Mouse (Mus musculus) CH12.LX (cell line): ENCODE results near the gene Gba2. TPM values are rescaled to one million over a fixed set of nuclear protein-coding genes. Genes with fewer than 3 reads are reported as not detected.

ENCODE experiments used
- DNase-seq: peaks from one replicate; pipeline ENCODE4 v3.0.0-alpha.2; 2013; ENCODE audit errors: extremely low read depth
- H3K27ac ChIP-seq: 2 replicates; pipeline ENCODE4 v1.5.1; 2012; ENCODE audit warnings: low read depth, mild to moderate bottlenecking, control low read depth, moderate library complexity; ENCODE audit not compliant: insufficient read depth
- H3K27me3 ChIP-seq: replicated peaks from 2 replicates; pipeline ENCODE3; 2012; ENCODE audit warnings: inconsistent platforms
- H3K36me3 ChIP-seq, 2 experiments: replicated peaks in 1 of 2; 2 replicates each; pipeline versions ENCODE3 to v1.6.1; 2012; ENCODE audit warnings: inconsistent platforms in 1 of 2, low read length in 1 of 2, mild to moderate bottlenecking in 1 of 2, mixed read lengths in 1 of 2, moderate library complexity in 1 of 2; ENCODE audit not compliant: control insufficient read depth in 1 of 2, insufficient read depth in 1 of 2
- H3K4me1 ChIP-seq, 2 experiments: 2 replicates each; pipeline ENCODE4 v1.6.1; 2012; ENCODE audit warnings: inconsistent platforms in 1 of 2, moderate library complexity in 1 of 2; ENCODE audit not compliant: insufficient read depth in 2 of 2, control insufficient read depth in 1 of 2
- H3K4me2 ChIP-seq: 2 replicates; pipeline ENCODE4 v1.6.1; 2012; ENCODE audit warnings: low read depth, mild to moderate bottlenecking, control low read depth; ENCODE audit not compliant: poor library complexity, insufficient read depth, severe bottlenecking
- H3K4me3 ChIP-seq, 3 experiments: fragments of 150-350 bp in 1 of 3; sonication (generic) in 1 of 3; replicated peaks in 1 of 3; 2 replicates each; pipeline versions ENCODE3 to v1.5.1; 2011 to 2012; ENCODE audit warnings: low read depth in 2 of 3, low read length in 2 of 3, mild to moderate bottlenecking in 2 of 3, moderate library complexity in 2 of 3, control low read depth in 1 of 3, improper control_type of control experiment in 1 of 3, inconsistent platforms in 1 of 3, mixed read lengths in 1 of 3; ENCODE audit not compliant: poor library complexity in 1 of 3
- H3K79me2 ChIP-seq: replicated peaks from 2 replicates; pipeline ENCODE4 v1.6.1; 2012; ENCODE audit warnings: mild to moderate bottlenecking, moderate library complexity; ENCODE audit not compliant: control insufficient read depth, poor library complexity, insufficient read depth, severe bottlenecking; ENCODE audit errors: extremely low read depth
- H3K9ac ChIP-seq: 2 replicates; pipeline ENCODE4 v1.6.1; 2012; ENCODE audit warnings: low read depth, mild to moderate bottlenecking, control low read depth, moderate library complexity; ENCODE audit not compliant: insufficient read depth
- H3K9me3 ChIP-seq: replicated peaks from 2 replicates; pipeline ENCODE3; 2012; ENCODE audit warnings: low read length, inconsistent platforms, mixed read lengths
- BHLHE40 ChIP-seq: IDR thresholded peaks from 2 replicates; pipeline ENCODE4 v1.6.1; 2011; ENCODE audit warnings: mild to moderate bottlenecking, low read depth, low read length, improper control_type of control experiment
- CHD1 ChIP-seq: IDR thresholded peaks from 2 replicates; pipeline ENCODE4 v1.6.1; 2012; ENCODE audit warnings: low read depth, low read length, improper control_type of control experiment, inconsistent platforms
- CTCF ChIP-seq, 2 experiments: IDR thresholded peaks in 1 of 2; conservative IDR thresholded peaks in 1 of 2; 2 replicates each; pipeline ENCODE4 v1.5.1; 2011 to 2012; ENCODE audit warnings: low read depth in 2 of 2, low read length in 2 of 2, improper control_type of control experiment in 1 of 2, inconsistent platforms in 1 of 2, mild to moderate bottlenecking in 1 of 2, moderate library complexity in 1 of 2
- ELF1 ChIP-seq: IDR thresholded peaks from 2 replicates; pipeline ENCODE4 v1.6.1; 2014; ENCODE audit warnings: low read depth, mild to moderate bottlenecking, inconsistent platforms, low read length, improper control_type of control experiment
- GABPA ChIP-seq: IDR thresholded peaks from 2 replicates; pipeline ENCODE4 v1.6.1; 2012; ENCODE audit warnings: low read depth, low read length, improper control_type of control experiment, inconsistent platforms; ENCODE audit not compliant: insufficient replicate concordance
- HCFC1 ChIP-seq: IDR thresholded peaks from 2 replicates; pipeline ENCODE4 v1.6.1; 2012; ENCODE audit warnings: low read depth, mild to moderate bottlenecking, inconsistent platforms, low read length, improper control_type of control experiment
- JUN ChIP-seq: IDR thresholded peaks from 2 replicates; pipeline ENCODE4 v1.6.1; 2011; ENCODE audit warnings: low read depth, mild to moderate bottlenecking, low read length, improper control_type of control experiment, moderate library complexity; ENCODE audit not compliant: insufficient read depth
- JUND ChIP-seq: conservative IDR thresholded peaks from 2 replicates; pipeline ENCODE4 v1.6.1; 2011; ENCODE audit warnings: low read depth, low read length, improper control_type of control experiment
- KAT2A ChIP-seq: IDR thresholded peaks from 2 replicates; pipeline ENCODE4 v1.6.1; 2012; ENCODE audit warnings: low read length, improper control_type of control experiment, inconsistent platforms; ENCODE audit not compliant: insufficient replicate concordance
- MAFK ChIP-seq: IDR thresholded peaks from 2 replicates; pipeline ENCODE4 v1.6.1; 2011; ENCODE audit warnings: low read length, improper control_type of control experiment; ENCODE audit not compliant: insufficient replicate concordance
- MAX ChIP-seq: IDR thresholded peaks from 2 replicates; pipeline ENCODE4 v1.6.1; 2011; ENCODE audit warnings: low read length, improper control_type of control experiment
- MAZ ChIP-seq: IDR thresholded peaks from 2 replicates; pipeline ENCODE4 v1.6.1; 2012; ENCODE audit warnings: low read depth, mild to moderate bottlenecking, inconsistent platforms, low read length, improper control_type of control experiment, moderate library complexity
- MEF2A ChIP-seq: IDR thresholded peaks from 2 replicates; pipeline ENCODE4 v1.6.1; 2014; ENCODE audit warnings: low read depth, mild to moderate bottlenecking, inconsistent platforms, low read length, improper control_type of control experiment, borderline replicate concordance
- MXI1 ChIP-seq: IDR thresholded peaks from 2 replicates; pipeline ENCODE4 v1.6.1; 2011; ENCODE audit warnings: mild to moderate bottlenecking, low read depth, low read length, improper control_type of control experiment
- MYC ChIP-seq: IDR thresholded peaks from 2 replicates; pipeline ENCODE4 v1.6.1; 2011; ENCODE audit warnings: low read depth, mild to moderate bottlenecking, improper control_type of control experiment, low read length
- NELFE ChIP-seq: IDR thresholded peaks from 2 replicates; pipeline ENCODE4 v1.6.1; 2011; ENCODE audit warnings: low read depth, low read length, improper control_type of control experiment
- PAX5 ChIP-seq: IDR thresholded peaks from 2 replicates; pipeline ENCODE4 v1.6.1; 2012; ENCODE audit warnings: low read length, inconsistent platforms, mixed read lengths
- POLR2A ChIP-seq: IDR thresholded peaks from 2 replicates; pipeline ENCODE4 v1.6.1; 2011; ENCODE audit warnings: low read depth, mild to moderate bottlenecking, improper control_type of control experiment, low read length
- RAD21 ChIP-seq: IDR thresholded peaks from 2 replicates; pipeline ENCODE4 v1.6.1; 2011; ENCODE audit warnings: low read depth, mild to moderate bottlenecking, low read length, improper control_type of control experiment, moderate library complexity
- RCOR1 ChIP-seq: conservative IDR thresholded peaks from 2 replicates; pipeline ENCODE4 v1.6.1; 2012; ENCODE audit warnings: low read depth, mild to moderate bottlenecking, inconsistent platforms, low read length, improper control_type of control experiment
- SMC3 ChIP-seq: IDR thresholded peaks from 2 replicates; pipeline ENCODE4 v1.6.1; 2011; ENCODE audit warnings: low read depth, low read length, improper control_type of control experiment
- TBP ChIP-seq: conservative IDR thresholded peaks from 2 replicates; pipeline ENCODE4 v1.6.1; 2011; ENCODE audit warnings: low read depth, low read length, improper control_type of control experiment
- TCF12 ChIP-seq: IDR thresholded peaks from 2 replicates; pipeline ENCODE4 v1.6.1; 2014; ENCODE audit warnings: low read depth, mild to moderate bottlenecking, inconsistent platforms, low read length, improper control_type of control experiment
- USF1 ChIP-seq: IDR thresholded peaks from 2 replicates; pipeline ENCODE4 v1.6.1; 2014; ENCODE audit warnings: low read depth, mild to moderate bottlenecking, inconsistent platforms, low read length, improper control_type of control experiment
- USF2 ChIP-seq: conservative IDR thresholded peaks from 2 replicates; pipeline ENCODE4 v1.6.1; 2011; ENCODE audit warnings: low read depth, low read length, improper control_type of control experiment
- ZMIZ1 ChIP-seq: IDR thresholded peaks from 2 replicates; pipeline ENCODE4 v1.6.1; 2012; ENCODE audit warnings: low read depth, mild to moderate bottlenecking, inconsistent platforms, low read length, improper control_type of control experiment
- ZNF384 ChIP-seq: IDR thresholded peaks from 2 replicates; pipeline ENCODE4 v1.6.1; 2012; ENCODE audit warnings: low read depth, low read length, improper control_type of control experiment, inconsistent platforms
- dilution Hi-C: fragments of 300-500 bp; cut with MboI; formaldehyde crosslinking; loops from 2 replicates; pipeline ENCODE4 v1.14.3; 2020; ENCODE audit warnings: low sequenced_read_pairs; ENCODE audit not compliant: extremely low pct_unique_long_range_greater_than_20kb, extremely low pct_ligation_motif_present
- in situ Hi-C: fragments of 300-500 bp; cut with MboI; formaldehyde crosslinking; loops from 3 replicates; pipeline ENCODE4 v1.14.3; 2019; ENCODE audit warnings: low sequenced_read_pairs, low pct_ligation_motif_present, low pct_unique_long_range_greater_than_20kb, mixed read lengths
- polyA plus RNA-seq: library from polyadenylated mRNA; unstranded; fragments of >175 nt; gene quantifications from 2 replicates; pipeline ENCODE4 v1.2.1, GENCODE M21; 2012; ENCODE audit warnings: low read depth; ENCODE audit not compliant: insufficient read length
- total RNA-seq, 2 experiments: library from RNA; depleted of rRNA; stranded (reverse); fragments of 300-350 nt in 1 of 2; fragments of >200 nt in 1 of 2; gene quantifications; 2 replicates each; pipeline ENCODE4 v1.2.3; 2012 to 2014

Gba2 gene
- total and polyA plus RNA-seq, 3 experiments: 3.2 to 11.2 (median 4.1) TPM

DNA sequence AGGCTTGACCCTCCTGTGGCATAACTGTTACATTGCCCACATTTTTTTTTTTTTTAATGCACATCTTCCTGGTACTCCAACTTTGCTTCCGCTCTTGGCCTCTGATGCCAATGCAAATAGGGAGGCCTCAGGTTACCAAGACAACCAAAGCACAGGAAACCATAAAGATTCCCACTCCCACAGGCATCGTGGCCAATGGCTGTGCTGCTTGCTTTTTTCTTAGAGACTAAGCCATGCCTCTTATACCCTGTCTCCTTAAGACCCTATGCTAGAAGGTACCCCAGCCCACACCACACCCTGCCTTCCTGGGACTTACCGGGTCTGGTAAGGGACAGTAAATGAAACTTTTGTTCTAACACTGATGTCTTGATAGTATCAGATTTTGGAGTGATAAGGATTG is 14.8 kb upstream of the Gba2 start:
- no peaks in the 10 kb centered on the region for H3K9me3 ChIP-seq

DNA sequence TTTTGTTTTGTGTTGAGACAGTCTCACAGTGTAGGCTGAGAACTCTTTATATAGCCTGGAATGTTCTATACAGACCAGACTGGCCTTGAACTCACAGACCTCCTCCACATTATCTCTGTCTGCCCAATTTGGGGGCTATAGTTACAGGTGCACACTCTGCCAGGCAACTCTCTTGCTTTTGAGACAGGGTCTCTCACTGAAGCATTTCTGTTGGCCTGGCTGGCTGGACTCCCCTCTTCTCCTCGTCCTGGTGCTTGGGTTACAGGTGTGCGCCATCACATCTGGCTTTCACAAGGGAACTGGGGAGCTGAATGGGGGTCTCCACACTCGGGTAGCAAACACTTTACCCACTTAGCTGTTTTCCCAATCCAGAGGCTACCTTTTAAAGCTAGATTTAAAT is 13.3 kb upstream of the Gba2 start:
- no peak overlapping the region for H3K4me3 ChIP-seq
- H3K36me3 ChIP-seq: peaks cover 0 to 5% of the 10 kb centered on the region in 2 experiments
- TF ChIP-seq HCFC1: no peak
- no peak for TF ChIP-seq ELF1
- TF ChIP-seq USF1: no peak
- TF ChIP-seq POLR2A: no peak
- no peak for TF ChIP-seq CTCF (conservative IDR thresholded peaks at IDR 0.05 in 1 of 2, IDR thresholded peaks at IDR 0.05 in 1 of 2; ENCODE audit: low read depth in 2 of 2, low read length in 2 of 2)
- TF ChIP-seq KAT2A: no peak
- no peak for TF ChIP-seq NELFE
- TF ChIP-seq PAX5: no peak
- no peak for TF ChIP-seq MAX
- TF ChIP-seq RCOR1: no peak
- TF ChIP-seq SMC3: no peak
- TF ChIP-seq CHD1: no peak
- TF ChIP-seq MAZ: no peak
- TF ChIP-seq, all 38 proteins: peak for 0
- in situ Hi-C loops: no loop called here
- no peak for DNase-seq
- no peak overlapping the region for H3K4me2 ChIP-seq
- H3K4me1 ChIP-seq: no peaks in the 10 kb centered on the region
- no peak overlapping the region for H3K27ac ChIP-seq
- H3K27me3 ChIP-seq: no peaks in the 10 kb centered on the region
- H3K9me3 ChIP-seq: no peaks in the 10 kb centered on the region
- dilution Hi-C loops: no loop called here
- H3K9ac ChIP-seq: no peak overlapping the region
- H3K79me2 ChIP-seq: no peaks in the 10 kb centered on the region

More for the DNA sequence above, 14.8 kb upstream of the Gba2 start:
- no peak overlapping the region for H3K9ac ChIP-seq
- no peak for DNase-seq
- dilution Hi-C loops (no loop called here), in situ Hi-C loops (no loop called here)
- no peak overlapping the region for H3K4me2 ChIP-seq
- H3K79me2 ChIP-seq: no peaks in the 10 kb centered on the region
- H3K4me3 ChIP-seq: no peak overlapping the region
- H3K27ac ChIP-seq: no peak overlapping the region
- no peaks in the 10 kb centered on the region for H3K4me1 ChIP-seq
- no peaks in the 10 kb centered on the region for H3K27me3 ChIP-seq
- no peaks in the 10 kb centered on the region for H3K36me3 ChIP-seq
- no peak for TF ChIP-seq ZMIZ1

DNA sequence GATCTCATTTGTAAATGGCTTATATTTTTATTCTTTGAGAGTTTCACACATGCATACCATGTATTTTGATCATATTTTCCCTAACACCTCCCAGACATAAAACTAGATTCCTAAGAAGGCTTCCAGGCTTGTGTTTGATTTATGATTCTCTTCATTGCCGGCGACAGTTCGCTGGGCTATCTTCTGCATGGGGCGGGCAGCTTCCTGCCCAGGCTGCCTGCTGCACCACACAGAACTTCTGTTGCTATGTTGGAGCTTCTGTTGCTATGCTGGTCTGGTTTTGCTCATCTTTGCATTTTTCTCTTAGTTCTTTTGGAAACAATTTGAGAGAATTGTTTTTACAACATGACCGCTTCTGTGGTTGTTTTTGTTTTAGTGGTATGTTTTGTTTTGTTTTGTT is 12.9 kb upstream of the Gba2 start:
- in situ Hi-C loops: no loop called here
- no peak overlapping the region for H3K27ac ChIP-seq
- TF ChIP-seq MYC (no peak), TCF12 (no peak), JUN (no peak), TBP (no peak), BHLHE40 (no peak), GABPA (no peak), ZNF384 (no peak), CTCF (conservative IDR thresholded peaks at IDR 0.05 in 1 of 2, IDR thresholded peaks at IDR 0.05 in 1 of 2; ENCODE audit: low read depth in 2 of 2, low read length in 2 of 2) (no peak), USF1 (no peak), MAZ (no peak), POLR2A (no peak), MXI1 (no peak), MAFK (no peak), USF2 (no peak), JUND (no peak), RAD21 (no peak), HCFC1 (no peak), CHD1 (no peak), MEF2A (no peak)
- no peaks in the 10 kb centered on the region for H3K79me2 ChIP-seq
- no peaks in the 10 kb centered on the region for H3K27me3 ChIP-seq
- dilution Hi-C loops: no loop called here
- no peak overlapping the region for H3K9ac ChIP-seq
- no peak overlapping the region for H3K4me2 ChIP-seq
- no peak overlapping the region for H3K4me3 ChIP-seq
- DNase-seq: no peak
- H3K4me1 ChIP-seq: no peaks in the 10 kb centered on the region
- H3K9me3 ChIP-seq: no peaks in the 10 kb centered on the region
- peaks cover 0 to 10% of the 10 kb centered on the region in 2 experiments for H3K36me3 ChIP-seq
